Mouse (Mus musculus): ENCODE data around the gene Psmd12.

The Psmd12 gene

DNA sequence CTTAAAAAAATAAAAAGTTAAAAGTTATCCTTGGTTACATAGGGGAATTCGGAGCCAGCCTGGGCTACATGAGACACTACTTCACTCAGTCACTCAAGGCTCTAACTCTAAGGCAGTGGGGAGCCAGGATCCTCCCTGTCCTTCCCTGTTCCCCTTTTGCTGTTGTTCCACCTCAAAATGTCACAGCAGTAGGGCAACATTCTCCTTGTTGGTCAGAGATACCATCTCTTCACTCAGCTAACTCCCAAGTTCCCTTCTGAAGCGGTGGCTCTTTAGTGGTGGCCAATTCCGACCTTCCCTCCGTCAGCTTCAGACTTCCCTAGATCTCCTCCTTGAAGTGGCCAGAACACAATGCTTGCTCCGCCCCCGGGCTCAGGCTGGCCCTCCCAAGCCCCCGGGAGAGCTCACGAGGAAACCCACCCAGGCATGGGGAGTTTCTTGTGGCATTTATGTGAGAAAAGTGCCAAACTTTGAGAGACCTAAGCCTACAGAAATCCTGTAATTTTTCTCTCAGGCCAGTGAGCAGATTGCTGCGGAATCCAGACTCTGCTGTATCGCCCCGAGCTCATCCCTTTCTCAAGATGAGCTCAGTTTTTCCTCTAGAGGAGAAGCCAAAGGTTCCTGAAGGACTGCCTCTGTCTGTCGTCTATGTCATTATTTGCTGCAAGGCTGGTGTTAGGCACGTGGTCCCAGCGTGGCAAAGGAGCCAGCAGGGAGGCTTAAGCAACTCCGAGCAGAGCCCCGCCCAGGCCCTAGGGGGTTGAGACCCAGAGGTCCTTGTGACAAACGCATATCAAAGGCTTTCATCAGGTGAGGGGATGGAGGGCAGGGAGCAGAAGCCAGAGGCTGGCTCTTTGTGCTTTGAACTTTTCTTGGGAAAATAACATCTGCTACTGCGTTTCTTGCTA, 31.3 kb downstream of the Psmd12 start:
- no peak for DNase-seq (ENCODE audit: low read depth, low spot score)

DNA sequence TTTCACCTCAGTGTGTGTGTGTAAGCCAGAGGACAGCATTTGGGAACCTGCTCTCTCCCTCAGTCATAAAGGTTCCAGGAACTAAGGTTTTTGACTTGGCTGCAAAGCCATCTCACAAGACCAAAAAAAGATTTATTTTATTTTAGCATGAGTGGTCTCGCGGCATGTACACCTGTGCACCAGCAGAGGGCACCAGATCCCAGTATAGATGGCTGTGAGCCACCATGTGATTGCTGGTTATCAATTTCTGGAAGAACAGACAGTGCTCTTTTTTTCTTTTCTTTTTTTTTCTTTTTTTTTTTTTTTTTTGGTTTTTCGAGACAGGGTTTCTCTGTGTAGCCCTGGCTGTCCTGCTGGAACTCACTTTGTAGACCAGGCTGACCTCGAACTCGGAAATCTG, 32.7 kb downstream of the Psmd12 start:
- peak; percentile 19 for DNase-seq (ENCODE audit: low read depth, low spot score)

GRCm38 (mm10) chr11:107513047-107513446, 33.8 kb downstream of the Psmd12 start:
- no peak for DNase-seq (ENCODE audit: low read depth, low spot score)

DNA sequence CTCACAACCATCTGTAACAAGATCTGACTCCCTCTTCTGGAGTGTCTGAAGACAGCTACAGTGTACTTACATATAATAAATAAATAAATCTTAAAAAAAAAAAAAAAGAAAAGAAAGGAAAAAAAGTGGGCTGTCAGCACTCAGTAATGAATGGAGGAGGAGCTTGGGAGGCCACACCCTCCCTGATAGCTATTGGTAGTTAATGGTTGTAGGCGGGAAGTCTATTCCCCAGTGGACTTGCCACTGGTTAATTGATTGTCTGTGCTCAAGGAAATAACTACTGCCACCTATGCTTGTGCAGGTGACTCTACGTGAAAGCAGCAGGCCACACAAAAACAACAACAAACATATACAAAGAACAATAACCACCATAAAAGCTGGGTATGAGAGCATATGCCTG, 37.1 kb downstream of the Psmd12 start:
- DNase-seq (ENCODE audit: low read depth, low spot score) = no peak

DNA sequence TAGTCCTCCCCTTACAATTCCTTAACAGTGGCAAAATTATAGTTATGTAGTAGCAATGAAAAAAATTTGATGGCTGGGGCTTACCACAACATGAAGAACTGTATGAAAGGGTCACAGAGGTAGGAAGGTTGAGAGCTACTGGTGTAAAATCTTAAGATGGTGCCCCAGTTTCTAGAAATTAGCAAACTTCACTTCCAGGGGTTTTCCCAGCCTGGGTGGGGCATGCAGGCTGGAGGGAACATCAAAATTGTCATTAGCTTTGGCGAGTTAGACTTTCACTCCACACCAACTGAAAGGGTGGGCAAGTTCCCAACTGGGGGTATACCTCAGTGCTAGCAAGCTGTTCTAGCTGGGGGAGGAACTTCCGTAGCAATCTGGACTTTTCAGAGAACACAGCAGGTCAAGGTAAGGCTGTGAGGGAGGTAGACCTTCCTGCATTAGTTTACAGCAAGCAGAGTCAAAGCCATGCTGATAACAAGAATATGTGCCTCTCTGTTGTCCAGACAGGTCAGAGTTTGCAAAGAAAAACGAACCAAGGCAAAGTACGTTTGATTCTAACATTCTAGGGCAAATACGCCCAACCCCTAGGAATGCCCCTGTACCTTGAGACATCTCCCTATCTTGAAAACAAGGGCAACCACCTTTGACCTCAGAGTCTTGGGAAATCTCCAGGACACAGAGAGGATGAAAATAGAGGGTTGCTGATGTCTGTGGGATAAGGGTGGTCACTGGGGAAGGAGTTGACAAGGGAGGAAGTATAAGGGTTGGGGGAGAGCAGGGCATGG, 39.6 kb downstream of the Psmd12 start:
- DNase-seq (ENCODE audit: low read depth, low spot score) = no peak

DNA sequence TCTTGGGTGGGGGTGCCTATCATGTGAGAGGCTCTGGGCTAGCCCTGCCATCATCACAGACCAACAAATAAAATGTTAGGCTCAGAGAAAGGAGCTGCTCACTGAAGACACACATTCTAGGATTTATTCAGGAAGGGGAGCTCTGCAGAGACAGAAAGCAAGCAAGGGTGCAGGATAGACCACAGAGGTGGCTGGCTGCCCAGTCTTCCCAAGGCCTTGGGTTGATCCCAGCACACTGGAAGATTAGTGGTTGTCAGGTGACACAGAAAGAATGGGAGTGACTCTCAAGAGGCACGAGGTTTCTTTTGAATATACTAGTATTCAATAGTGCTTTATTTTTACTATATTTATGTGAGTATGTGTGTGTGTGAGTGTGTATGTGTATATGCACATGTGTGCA, 41.9 kb downstream of the Psmd12 start:
- DNase-seq (ENCODE audit: low read depth, low spot score) = no peak

DNA sequence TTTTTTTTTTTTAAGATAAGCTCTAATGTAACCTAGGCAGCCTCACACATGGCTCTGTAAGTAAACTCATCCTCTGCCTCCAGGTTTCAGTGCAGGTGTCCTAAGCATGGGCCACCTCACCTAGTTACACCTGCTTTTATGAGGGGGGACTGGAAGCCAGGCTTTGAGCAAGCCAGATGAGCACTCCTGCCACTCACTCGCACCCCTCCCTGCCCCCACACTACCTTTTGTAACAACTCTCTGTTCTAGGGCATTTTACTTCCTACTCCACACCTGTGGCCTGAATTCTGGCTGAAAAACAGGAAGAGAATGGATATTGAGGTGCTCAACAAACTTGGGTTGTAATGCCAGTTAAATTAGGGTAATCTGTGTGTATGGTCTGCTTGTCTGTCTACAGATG, 45.7 kb downstream of the Psmd12 start:
- DNase-seq (ENCODE audit: low read depth, low spot score) = no peak

- no peak for DNase-seq (ENCODE audit: low read depth, low spot score)
These were observed 48.3 kb downstream of the Psmd12 start for GRCm38 (mm10) chr11:107527632-107528031.

DNA sequence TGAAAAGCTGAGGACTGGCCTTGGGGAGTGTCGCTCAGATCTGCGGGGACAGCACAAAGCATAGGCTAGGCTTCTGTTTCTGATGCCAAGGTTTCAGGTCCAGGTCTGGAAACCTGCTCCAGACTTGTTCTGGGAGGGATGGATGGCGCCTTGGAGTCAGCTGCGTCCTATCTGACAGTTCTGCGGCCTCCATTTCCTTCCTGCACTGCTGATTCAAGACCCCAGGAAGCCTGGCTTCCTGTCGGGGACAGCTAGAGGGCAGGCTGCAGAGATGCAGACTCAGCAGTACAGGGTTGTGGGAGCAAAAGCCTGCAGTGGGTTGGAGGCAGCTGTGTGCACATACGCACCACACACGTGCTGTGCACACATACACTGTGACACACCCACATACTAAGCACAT, 50.0 kb downstream of the Psmd12 start:
- no peak for DNase-seq (ENCODE audit: low read depth, low spot score)

DNA sequence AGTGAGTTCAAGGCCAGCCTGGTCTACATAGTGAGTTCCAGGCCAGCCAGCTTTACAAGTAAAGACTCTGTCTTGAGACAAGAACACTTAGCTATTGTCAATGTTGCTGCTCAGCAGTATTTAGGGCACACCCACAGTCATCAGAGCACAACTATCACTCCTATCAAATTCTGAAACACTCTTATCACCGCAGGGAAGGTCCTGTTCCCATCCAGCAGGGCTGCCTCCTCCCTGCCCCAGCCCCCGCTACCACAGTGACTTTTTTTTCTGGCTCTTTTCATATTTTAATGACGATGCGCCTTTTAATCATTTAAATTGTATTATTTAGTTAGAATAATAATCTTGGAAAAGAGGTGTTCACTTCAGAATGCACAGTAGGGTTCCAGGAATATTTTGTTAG, 52.2 kb downstream of the Psmd12 start:
- DNase-seq (ENCODE audit: low read depth, low spot score) = no peak

DNA sequence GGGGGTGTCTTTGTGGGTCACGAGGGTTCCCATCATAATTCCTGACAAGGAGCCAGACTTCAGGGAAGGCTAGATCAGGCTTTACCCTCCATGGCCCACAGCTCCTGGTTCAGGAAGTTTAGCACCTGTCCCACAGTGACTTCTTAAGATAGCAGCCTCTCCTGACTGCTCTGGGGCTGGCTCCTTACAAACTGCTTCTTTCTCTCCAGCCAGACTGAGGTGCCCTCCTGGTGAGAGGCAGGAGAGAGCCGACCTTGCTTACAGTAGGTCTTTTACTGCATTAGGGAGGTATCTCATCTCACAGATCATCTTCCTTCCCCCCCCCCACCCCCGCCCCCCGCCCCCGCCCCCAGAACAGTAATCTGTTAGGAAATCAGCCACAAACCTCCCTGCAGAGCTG, 53.0 kb downstream of the Psmd12 start:
- no peak for DNase-seq (ENCODE audit: low read depth, low spot score)

DNA sequence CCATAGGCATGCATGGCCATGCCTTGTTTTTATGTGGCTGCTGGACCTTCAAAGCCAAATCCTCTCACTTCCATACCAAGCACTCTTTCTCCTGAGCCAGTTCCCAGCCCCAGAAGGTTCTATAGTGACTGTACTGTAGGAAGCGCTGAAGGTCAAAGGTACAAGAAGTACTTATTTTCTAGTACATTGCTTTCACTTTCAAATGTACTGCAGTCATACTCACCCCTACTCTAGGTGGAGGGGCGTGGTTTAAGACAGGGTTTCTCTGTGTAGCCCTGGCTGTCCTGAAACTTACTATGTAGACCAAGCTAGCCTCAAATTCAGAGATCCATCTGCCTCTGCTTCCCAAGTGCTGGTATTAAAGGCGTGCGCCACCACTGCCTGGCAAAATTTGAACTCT, 59.7 kb downstream of the Psmd12 start:
- DNase-seq (ENCODE audit: low read depth, low spot score) = no peak

DNA sequence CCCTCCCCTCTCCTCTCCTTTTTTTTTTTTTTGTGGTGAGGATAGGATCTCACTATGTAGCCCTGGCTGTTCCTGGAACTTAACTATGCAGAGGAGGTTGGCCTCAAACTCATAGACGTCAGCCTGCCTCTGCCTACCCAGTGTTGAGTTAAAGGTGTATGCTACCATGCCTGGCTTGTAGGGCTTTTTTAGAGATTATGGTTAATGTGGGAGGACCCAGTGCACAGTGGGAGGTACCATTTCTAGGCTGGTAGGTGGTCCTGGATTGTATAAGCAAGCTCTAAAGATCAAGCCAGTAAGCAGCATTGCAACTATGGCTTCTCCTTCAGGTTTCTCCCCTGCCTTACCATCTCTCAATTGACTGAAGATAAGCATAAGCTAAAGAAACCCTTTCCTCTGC, 61.1 kb downstream of the Psmd12 start:
- no peak for DNase-seq (ENCODE audit: low read depth, low spot score)

- DNase-seq (ENCODE audit: low read depth, low spot score) = no peak
These were observed 66.6 kb downstream of the Psmd12 start for GRCm38 (mm10) chr11:107545747-107546476.

GRCm38 (mm10) chr11:107546667-107547301, 67.5 kb downstream of the Psmd12 start:
- no peak for DNase-seq (ENCODE audit: low read depth, low spot score)

GRCm38 (mm10) chr11:107547351-107548203, 68.3 kb downstream of the Psmd12 start, which contains the start of gene Helz:
Helz (plus strand) TSS chr11:107547930.
- DNase-seq (ENCODE audit: low read depth, low spot score) = peak; percentile 67

GRCm38 (mm10) chr11:107548204-107548975, 69.1 kb downstream of the Psmd12 start:
- no peak for DNase-seq (ENCODE audit: low read depth, low spot score)

All from telencephalon, adult 2 months (tissue).